Mouse (Mus musculus) bone marrow macrophage, adult 2 months (primary cell): ENCODE data around the gene Vps18.

Experiments
- CTCF ChIP-seq: IDR thresholded peaks from 2 replicates; pipeline ENCODE4 v1.5.1; 2012; ENCODE audit warnings: low read depth, mild to moderate bottlenecking, low read length, moderate library complexity
- POLR2A ChIP-seq: IDR thresholded peaks from 2 replicates; pipeline ENCODE4 v1.6.1; 2012; ENCODE audit warnings: mild to moderate bottlenecking, low read depth, low read length, borderline replicate concordance

- TF ChIP-seq POLR2A (no peak), CTCF (no peak)
Measured at GRCm38 (mm10) chr2:119270643-119271331, 17.8 kb upstream of the Vps18 start, which contains the start of gene Rhov.
